Mouse (Mus musculus) testis, postnatal 14 days (tissue): ENCODE measurements around the gene Cpa1.

ENCODE experiments used
- DNase-seq: peaks from one replicate; pipeline ENCODE4 v3.0.0; 2021; ENCODE audit warnings: low spot score

Cpa1 gene

GRCm38 (mm10) chr6:30638674-30639268, at the start of gene Cpa1:
Cpa1 (plus strand) TSS chr6:30639218.
- DNase-seq = no peak

GRCm38 (mm10) chr6:30589819-30590218, 49.2 kb upstream of the Cpa1 start:
- DNase-seq = no peak

- no peak for DNase-seq
Measured at GRCm38 (mm10) chr6:30591851-30592404, 47.1 kb upstream of the Cpa1 start.

GRCm38 (mm10) chr6:30592417-30592974, 46.5 kb upstream of the Cpa1 start:
- no peak for DNase-seq

GRCm38 (mm10) chr6:30594364-30594763, 44.7 kb upstream of the Cpa1 start:
- DNase-seq = no peak

GRCm38 (mm10) chr6:30596230-30596898, 42.7 kb upstream of the Cpa1 start:
- no peak for DNase-seq

GRCm38 (mm10) chr6:30600033-30600432, 39.0 kb upstream of the Cpa1 start:
- no peak for DNase-seq

- DNase-seq = no peak
Measured at GRCm38 (mm10) chr6:30600995-30601394, 38.0 kb upstream of the Cpa1 start.

- DNase-seq = no peak
Measured at GRCm38 (mm10) chr6:30604342-30604867, 34.6 kb upstream of the Cpa1 start.

GRCm38 (mm10) chr6:30605111-30605510, 33.9 kb upstream of the Cpa1 start:
- no peak for DNase-seq

GRCm38 (mm10) chr6:30605672-30606071, 33.3 kb upstream of the Cpa1 start:
- no peak for DNase-seq

- no peak for DNase-seq
Measured at GRCm38 (mm10) chr6:30610710-30611109, 28.3 kb upstream of the Cpa1 start, which contains the start of gene Cpa5. Cpa5 (plus strand) TSS chr6:30611010.

- no peak for DNase-seq
Measured at GRCm38 (mm10) chr6:30611212-30611611, 27.8 kb upstream of the Cpa1 start.

- DNase-seq = no peak
Measured at GRCm38 (mm10) chr6:30614251-30614650, 24.8 kb upstream of the Cpa1 start.

- no peak for DNase-seq
Measured at GRCm38 (mm10) chr6:30615741-30616140, 23.3 kb upstream of the Cpa1 start.

- no peak for DNase-seq
Measured at GRCm38 (mm10) chr6:30616491-30616941, 22.5 kb upstream of the Cpa1 start.

GRCm38 (mm10) chr6:30617020-30617958, 21.7 kb upstream of the Cpa1 start:
- DNase-seq = no peak

GRCm38 (mm10) chr6:30617959-30618590, 20.9 kb upstream of the Cpa1 start:
- DNase-seq = no peak

GRCm38 (mm10) chr6:30618735-30619134, 20.3 kb upstream of the Cpa1 start:
- DNase-seq = no peak

- DNase-seq = no peak
Measured at GRCm38 (mm10) chr6:30619606-30620005, 19.4 kb upstream of the Cpa1 start.

- DNase-seq = no peak
Measured at GRCm38 (mm10) chr6:30620591-30620990, 18.4 kb upstream of the Cpa1 start.
